Mouse (Mus musculus): ENCODE measurements around the gene Chadl. TPM values are rescaled to one million over a fixed set of nuclear protein-coding genes. Genes with fewer than 3 reads are reported as not detected.

The Chadl gene
- total RNA-seq, 2 experiments from 2014 or later: 18.8 to 23.8 TPM

GRCm38 (mm10) chr15:81649516-81650455 is 47.3 kb downstream of the Chadl start:
- intact Hi-C loops (cut with DNase I): no loop called here

More at GRCm38 (mm10) chr15:81649516-81650455, 47.3 kb downstream of the Chadl start:
- no peak for DNase-seq (ENCODE audit: low spot score in 2 of 2)

Other genes starting within 250 kb of the Chadl start
- 100 to 1,000 TPM; 128 to 139 TPM for gene Rbx1, start 231.0 kb downstream of the Chadl start, total RNA-seq (2021)
- 10 to 100 TPM; 57.9 to 58.3 TPM for gene Ep300, start 111.9 kb downstream of the Chadl start, total RNA-seq (2021)
- 10 to 100 TPM; 34.4 to 35.5 TPM for gene L3mbtl2, start 33.4 kb downstream of the Chadl start, total RNA-seq (2021)
- gene Zc3h7b, start 47.8 kb upstream of the Chadl start, total RNA-seq (2021): 100 to 1,000 TPM; 188 to 197 TPM
- gene Rangap1, start 48.2 kb upstream of the Chadl start, total RNA-seq (2021): 100 to 1,000 TPM; 199 to 206 TPM
- gene Tef, start 105.1 kb upstream of the Chadl start, total RNA-seq (2021): 100 to 1,000 TPM; 188 to 210 TPM
- 10 to 100 TPM; 25.8 to 31.8 TPM for gene Tob2, start 161.5 kb upstream of the Chadl start, total RNA-seq (2021)
- 10 to 100 TPM; 31.8 to 39.8 TPM for gene Phf5a, start 174.6 kb upstream of the Chadl start, total RNA-seq (2021)
- gene Aco2, start 175.0 kb upstream of the Chadl start, total RNA-seq (2021): 100 to 1,000 TPM; 445 to 467 TPM
- 10 to 100 TPM; 52.8 to 53.9 TPM for gene Polr3h, start 229.0 kb upstream of the Chadl start, total RNA-seq (2021)
- gene Csdc2, start 239.5 kb upstream of the Chadl start, total RNA-seq (2021): 100 to 1,000 TPM; 109 to 112 TPM

Data from left cerebral cortex, postnatal 14 days (tissue).